Mouse (Mus musculus) heart, adult 11 months (tissue): ENCODE measurements at regions not wholly inside any gene's neighbourhood (a gene's known extent, or its start where the extent isn't known, plus 50 kb on each side); places are given as distances from the start of the nearest gene placed in this dataset.
A peak's percentile ranks its signal among the peaks of the same experiment; 100 is the strongest.

ENCODE experiments used
- DNase-seq: peaks from one replicate; pipeline ENCODE4 v3.0.0; 2022

- no peak for DNase-seq
Measured at GRCm38 (mm10) chr17:16571403-16571802, 492.5 kb upstream of the Zfp960 start.

- no peak for DNase-seq
Measured at GRCm38 (mm10) chr17:16588791-16589190, 475.1 kb upstream of the Zfp960 start.

GRCm38 (mm10) chr17:16599671-16600070 is 464.2 kb upstream of the Zfp960 start:
- DNase-seq, result peak; percentile 51

GRCm38 (mm10) chr17:16612405-16612979 is 451.4 kb upstream of the Zfp960 start:
- peak; percentile 18 for DNase-seq

- DNase-seq, result no peak
Measured at GRCm38 (mm10) chr17:16621931-16622556, 441.9 kb upstream of the Zfp960 start.

- DNase-seq, result no peak
Measured at GRCm38 (mm10) chr17:16629854-16630253, 434.1 kb upstream of the Zfp960 start.

- no peak for DNase-seq
Measured at GRCm38 (mm10) chr17:16633426-16633825, 430.5 kb upstream of the Zfp960 start.

- DNase-seq, result no peak
Measured at GRCm38 (mm10) chr17:16637463-16637862, 426.4 kb upstream of the Zfp960 start.

GRCm38 (mm10) chr17:16647942-16648341 is 416.0 kb upstream of the Zfp960 start:
- DNase-seq, result no peak

GRCm38 (mm10) chr17:16665253-16665652 is 398.7 kb upstream of the Zfp960 start:
- no peak for DNase-seq

GRCm38 (mm10) chr17:16667606-16668005 is 396.3 kb upstream of the Zfp960 start:
- no peak for DNase-seq

GRCm38 (mm10) chr17:16704199-16704598 is 359.7 kb upstream of the Zfp960 start:
- no peak for DNase-seq

- no peak for DNase-seq
Measured at GRCm38 (mm10) chr17:16705890-16706289, 358.0 kb upstream of the Zfp960 start.

- DNase-seq, result no peak
Measured at GRCm38 (mm10) chr17:16726904-16727303, 337.0 kb upstream of the Zfp960 start.

GRCm38 (mm10) chr17:16753090-16753489 is 310.8 kb upstream of the Zfp960 start:
- no peak for DNase-seq

GRCm38 (mm10) chr17:16770587-16770986 is 293.3 kb upstream of the Zfp960 start:
- DNase-seq, result peak; percentile 89

GRCm38 (mm10) chr17:16798316-16798715 is 265.6 kb upstream of the Zfp960 start:
- DNase-seq, result no peak

- peak; percentile 64 for DNase-seq
Measured at GRCm38 (mm10) chr17:16804986-16805385, 258.9 kb upstream of the Zfp960 start.

GRCm38 (mm10) chr17:16818421-16818820 is 245.5 kb upstream of the Zfp960 start:
- no peak for DNase-seq

- DNase-seq, result no peak
Measured at GRCm38 (mm10) chr17:16821716-16822115, 242.2 kb upstream of the Zfp960 start.

GRCm38 (mm10) chr17:16839152-16839551 is 224.8 kb upstream of the Zfp960 start:
- no peak for DNase-seq

GRCm38 (mm10) chr17:16860771-16861170 is 203.1 kb upstream of the Zfp960 start:
- no peak for DNase-seq

- no peak for DNase-seq
Measured at GRCm38 (mm10) chr17:16900791-16901190, 163.1 kb upstream of the Zfp960 start.

- DNase-seq, result no peak
Measured at GRCm38 (mm10) chr17:16918191-16918590, 145.7 kb upstream of the Zfp960 start.

- DNase-seq, result no peak
Measured at GRCm38 (mm10) chr17:16926200-16926599, 137.7 kb upstream of the Zfp960 start.
